Mouse (Mus musculus) heart, embryonic 11.5 days (tissue): ENCODE measurements around the gene Resp18. TPM values are rescaled to one million over a fixed set of nuclear protein-coding genes. Genes with fewer than 3 reads are reported as not detected.
"Not testable (repeated sequence)": the region's sequence is repeated elsewhere in the genome, so short reads cannot be mapped to it uniquely, and the experiment has no call there.

Source experiments
- ATAC-seq: fragments of 200-750 bp; cut with Nextera tagmentation; replicated peaks from 2 replicates; pipeline ENCODE4 v1.8.0; 2017; ENCODE audit warnings: moderate library complexity; ENCODE audit not compliant: insufficient number of reproducible peaks, low FRiP score, low TSS enrichment
- H3K27ac ChIP-seq: fragments of 300-500 bp; sonication (generic); 2 replicates; pipeline ENCODE4 v1.5.1; 2014; ENCODE audit warnings: mild to moderate bottlenecking, low read depth, low read length
- H3K27me3 ChIP-seq: fragments of 300-500 bp; sonication (generic); 2 replicates; pipeline ENCODE4 v1.6.1; 2014; ENCODE audit warnings: mild to moderate bottlenecking, low read length, mixed read lengths; ENCODE audit not compliant: control insufficient read depth, insufficient read depth
- H3K36me3 ChIP-seq: fragments of 300-500 bp; sonication (generic); 2 replicates; pipeline ENCODE4 v1.6.1; 2014; ENCODE audit warnings: mild to moderate bottlenecking, low read length, moderate library complexity, mixed read lengths; ENCODE audit not compliant: control insufficient read depth, insufficient read depth
- H3K4me1 ChIP-seq: fragments of 300-500 bp; sonication (generic); 2 replicates; pipeline ENCODE4 v1.6.1; 2014; ENCODE audit warnings: low read length; ENCODE audit not compliant: control insufficient read depth, insufficient read depth
- H3K4me2 ChIP-seq: fragments of 300-500 bp; sonication (generic); 2 replicates; pipeline ENCODE4 v1.6.1; 2014; ENCODE audit warnings: mild to moderate bottlenecking, moderate library complexity
- H3K4me3 ChIP-seq: fragments of 300-500 bp; sonication (generic); 2 replicates; pipeline ENCODE4 v1.5.1; 2014; ENCODE audit warnings: low read depth, low read length
- H3K9ac ChIP-seq: fragments of 300-500 bp; sonication (generic); 2 replicates; pipeline ENCODE4 v1.6.1; 2014; ENCODE audit warnings: mild to moderate bottlenecking, low read depth, low read length, moderate library complexity
- H3K9me3 ChIP-seq: fragments of 300-500 bp; sonication (generic); replicated peaks from 2 replicates; pipeline ENCODE4 v1.6.1; 2016; ENCODE audit warnings: low read length; ENCODE audit not compliant: control insufficient read depth
- WGBS: fragments of 180-500 bp; shearing (Covaris S2); extraction: QIAGEN DNeasy Blood & Tissue Kit; methylation state at CpG from one replicate; pipeline ENCODE4 v1.1.7; 2014; ENCODE audit not compliant: insufficient replicate concordance; 5-methylcytosine and 5-hydroxymethylcytosine counted together
- polyA plus RNA-seq: library from polyadenylated mRNA; unstranded; fragments of >200 nt; fragmentation: Nextera tagmentation; extraction: Ambion mirVana; gene quantifications from 2 replicates; pipeline ENCODE4 v1.2.1, GENCODE M21; 2014

The Resp18 gene
- polyA plus RNA-seq, 1 experiment from 2014 or later: 0.30 TPM

GRCm38 (mm10) chr1:75247071-75247930 is 30.9 kb downstream of the Resp18 start:
- no peak for ATAC-seq
- Histone ChIP-seq H3K4me2 (peak overlapping the region; percentile 32; the same call in 1 of the 2 replicates), H3K9ac (peak overlapping the region; percentile 35; the same call in 1 of the 2 replicates), H3K27ac (peak overlapping the region; percentile 94), H3K27me3 (no peaks in the 10 kb centered on the region), H3K9me3 (no peaks in the 10 kb centered on the region), H3K36me3 (no peaks in the 10 kb centered on the region; the same call in 1 of the 2 replicates), H3K4me3 (no peak overlapping the region), H3K4me1 (peaks cover 14% of the 10 kb centered on the region)
- 78% methylated on average over 16 of the region's 16 CpGs for WGBS

- 22% methylated on average over 4 of the region's 4 CpGs for WGBS
- Histone ChIP-seq H3K9ac (no peak overlapping the region), H3K4me2 (no peak overlapping the region), H3K27me3 (no peaks in the 10 kb centered on the region), H3K36me3 (peaks cover 3% of the 10 kb centered on the region; the same call in 1 of the 2 replicates), H3K4me3 (no peak overlapping the region), H3K4me1 (peaks cover 14% of the 10 kb centered on the region), H3K27ac (no peak overlapping the region), H3K9me3 (no peaks in the 10 kb centered on the region)
- peak; percentile 31; the same call in 1 of the 2 replicates for ATAC-seq
Measured at GRCm38 (mm10) chr1:75244836-75245235, 33.4 kb downstream of the Resp18 start.

GRCm38 (mm10) chr1:75244175-75244826 is 33.9 kb downstream of the Resp18 start:
- H3K27ac ChIP-seq: no peak overlapping the region
- ATAC-seq: no peak
- peaks cover 14% of the 10 kb centered on the region for H3K4me1 ChIP-seq
- no peak overlapping the region for H3K4me2 ChIP-seq
- no peak overlapping the region for H3K4me3 ChIP-seq
- H3K9me3 ChIP-seq: no peaks in the 10 kb centered on the region
- H3K36me3 ChIP-seq: peaks cover 3% of the 10 kb centered on the region; the same call in 1 of the 2 replicates
- 90% methylated on average over 12 of the region's 12 CpGs for WGBS
- no peaks in the 10 kb centered on the region for H3K27me3 ChIP-seq
- H3K9ac ChIP-seq: no peak overlapping the region

- no peak for ATAC-seq
- H3K4me1 ChIP-seq: peaks cover 11% of the 10 kb centered on the region
- no peak overlapping the region for H3K27ac ChIP-seq
- no peak overlapping the region for H3K4me2 ChIP-seq
- H3K9ac ChIP-seq: no peak overlapping the region
- peaks cover 3% of the 10 kb centered on the region; the same call in 1 of the 2 replicates for H3K36me3 ChIP-seq
- H3K4me3 ChIP-seq: no peak overlapping the region
- 83% methylated on average over 14 of the region's 14 CpGs for WGBS
- no peaks in the 10 kb centered on the region for H3K9me3 ChIP-seq
- H3K27me3 ChIP-seq: no peaks in the 10 kb centered on the region
Measured at GRCm38 (mm10) chr1:75243411-75243810, 34.8 kb downstream of the Resp18 start.

- peaks cover 16% of the 10 kb centered on the region for H3K4me1 ChIP-seq
- H3K36me3 ChIP-seq: peaks cover 3% of the 10 kb centered on the region; the same call in 1 of the 2 replicates
- H3K27me3 ChIP-seq: no peaks in the 10 kb centered on the region
- no peak overlapping the region for H3K9ac ChIP-seq
- H3K9me3 ChIP-seq: no peaks in the 10 kb centered on the region
- no peak overlapping the region for H3K27ac ChIP-seq
- 74% methylated on average over 10 of the region's 10 CpGs for WGBS
- ATAC-seq: no peak
- no peak overlapping the region for H3K4me2 ChIP-seq
- H3K4me3 ChIP-seq: no peak overlapping the region
Measured at GRCm38 (mm10) chr1:75239591-75239990, 38.6 kb downstream of the Resp18 start.

GRCm38 (mm10) chr1:75236117-75237050 is 41.8 kb downstream of the Resp18 start, which contains the start of gene Dnajb2:
Dnajb2 (plus strand) TSS chr1:75236406.
- WGBS: under 1% methylated on average over 58 of the region's 64 CpGs
- peak within 1 kb of the TSS; percentile 85 for H3K27ac ChIP-seq
- H3K9ac ChIP-seq: peak within 1 kb of the TSS; percentile 80
- 0 out of 2 replicates have a peak, but pooled peaks cover 3% of the 10 kb centered on the region for H3K27me3 ChIP-seq
- H3K4me1 ChIP-seq: peaks cover 16% of the 10 kb centered on the region
- peak within 1 kb of the TSS; percentile 53 for H3K4me3 ChIP-seq
- ATAC-seq: peak; percentile 89
- peak within 1 kb of the TSS; percentile 88 for H3K4me2 ChIP-seq
- H3K9me3 ChIP-seq: no peaks in the 10 kb centered on the region
- H3K36me3 ChIP-seq: 0 out of 2 replicates have a peak, but pooled peaks cover 3% of the 10 kb centered on the region

GRCm38 (mm10) chr1:75234606-75235005 is 43.6 kb downstream of the Resp18 start:
- WGBS: 2% methylated on average over 8 of the region's 8 CpGs
- Histone ChIP-seq H3K27me3 (0 out of 2 replicates have a peak, but pooled peaks cover 3% of the 10 kb centered on the region), H3K4me2 (peak overlapping the region; percentile 14; the same call in 1 of the 2 replicates), H3K9ac (no peak overlapping the region), H3K4me3 (no peak overlapping the region), H3K27ac (no peak overlapping the region), H3K36me3 (no peaks in the 10 kb centered on the region), H3K4me1 (peaks cover 16% of the 10 kb centered on the region), H3K9me3 (no peaks in the 10 kb centered on the region)
- no peak for ATAC-seq

GRCm38 (mm10) chr1:75232489-75232888 is 45.7 kb downstream of the Resp18 start:
- not testable (repeated sequence) for H3K27me3 ChIP-seq, ATAC-seq, H3K36me3 ChIP-seq, H3K27ac ChIP-seq, H3K4me3 ChIP-seq, H3K9ac ChIP-seq, H3K9me3 ChIP-seq, H3K4me2 ChIP-seq
- 68% methylated on average over 4 of the region's 4 CpGs for WGBS
- peaks cover 16% of the 10 kb centered on the region for H3K4me1 ChIP-seq
